Mouse (Mus musculus): Measurements from ENCODE around the gene Itih1. TPM values are rescaled to one million over a fixed set of nuclear protein-coding genes. Genes with fewer than 3 reads are reported as not detected.

The Itih1 gene
- polyA plus RNA-seq, 1 experiment from 2014 or later: not detected

GRCm38 (mm10) chr14:30902628-30903027 is 40.5 kb downstream of the Itih1 start:
- H3K27ac ChIP-seq: no peak overlapping the region
- H3K9ac ChIP-seq: no peak overlapping the region
- no peaks in the 10 kb centered on the region for H3K9me3 ChIP-seq (replicated peaks)
- H3K4me1 ChIP-seq: no peaks in the 10 kb centered on the region
- no peaks in the 10 kb centered on the region for H3K27me3 ChIP-seq
- H3K4me3 ChIP-seq: no peak overlapping the region
- 94% methylated on average over 5 of the region's 5 CpGs for WGBS
- no peak overlapping the region for H3K4me2 ChIP-seq
- no peak for ATAC-seq
- H3K36me3 ChIP-seq (ENCODE audit: poor library complexity, severe bottlenecking): no peaks in the 10 kb centered on the region

GRCm38 (mm10) chr14:30899972-30900371 is 43.1 kb downstream of the Itih1 start:
- ATAC-seq: no peak
- H3K36me3 ChIP-seq (ENCODE audit: poor library complexity, severe bottlenecking): no peaks in the 10 kb centered on the region
- no peaks in the 10 kb centered on the region for H3K4me1 ChIP-seq
- H3K27me3 ChIP-seq: no peaks in the 10 kb centered on the region
- no peak overlapping the region for H3K4me3 ChIP-seq
- no peak overlapping the region for H3K27ac ChIP-seq
- no peaks in the 10 kb centered on the region for H3K9me3 ChIP-seq (replicated peaks)
- WGBS: 11% methylated on average over 3 of the region's 3 CpGs
- no peak overlapping the region for H3K9ac ChIP-seq
- no peak overlapping the region for H3K4me2 ChIP-seq

GRCm38 (mm10) chr14:30888271-30888732 is 54.8 kb downstream of the Itih1 start:
- H3K4me1 ChIP-seq: no peaks in the 10 kb centered on the region
- no peak overlapping the region for H3K9ac ChIP-seq
- H3K27me3 ChIP-seq: no peaks in the 10 kb centered on the region
- no peaks in the 10 kb centered on the region for H3K36me3 ChIP-seq (ENCODE audit: poor library complexity, severe bottlenecking)
- no peak overlapping the region for H3K4me2 ChIP-seq
- ATAC-seq: no peak
- no peaks in the 10 kb centered on the region for H3K9me3 ChIP-seq (replicated peaks)
- WGBS: 19% methylated on average over 9 of the region's 9 CpGs
- no peak overlapping the region for H3K27ac ChIP-seq
- no peak overlapping the region for H3K4me3 ChIP-seq

GRCm38 (mm10) chr14:30886204-30886603 is 56.9 kb downstream of the Itih1 start, which contains the start of gene Itih4:
Itih4 (plus strand) TSS chr14:30886476.
- H3K27me3 ChIP-seq: no peaks in the 10 kb centered on the region
- no peaks in the 10 kb centered on the region for H3K36me3 ChIP-seq (ENCODE audit: poor library complexity, severe bottlenecking)
- H3K4me3 ChIP-seq: no peak within 1 kb of the TSS
- H3K9ac ChIP-seq: no peak within 1 kb of the TSS
- H3K27ac ChIP-seq: no peak within 1 kb of the TSS
- no peaks in the 10 kb centered on the region for H3K4me1 ChIP-seq
- 93% methylated on average over 3 of the region's 3 CpGs for WGBS
- no peak for ATAC-seq
- H3K4me2 ChIP-seq: no peak within 1 kb of the TSS
- H3K9me3 ChIP-seq (replicated peaks): no peaks in the 10 kb centered on the region

- Histone ChIP-seq H3K9ac (no peak overlapping the region), H3K27me3 (no peaks in the 10 kb centered on the region), H3K27ac (no peak overlapping the region), H3K36me3 (ENCODE audit: poor library complexity, severe bottlenecking) (no peaks in the 10 kb centered on the region), H3K4me1 (no peaks in the 10 kb centered on the region), H3K4me2 (no peak overlapping the region), H3K9me3 (replicated peaks) (no peaks in the 10 kb centered on the region), H3K4me3 (no peak overlapping the region)
- WGBS: 24% methylated on average over 3 of the region's 3 CpGs
- no peak for ATAC-seq
These were observed 57.8 kb downstream of the Itih1 start for GRCm38 (mm10) chr14:30885298-30885697.

- H3K4me1 ChIP-seq: peaks cover 2% of the 10 kb centered on the region; the same call in 1 of the 2 replicates
- H3K27ac ChIP-seq: no peak overlapping the region
- H3K4me3 ChIP-seq: no peak overlapping the region
- no peaks in the 10 kb centered on the region for H3K27me3 ChIP-seq
- no peaks in the 10 kb centered on the region for H3K9me3 ChIP-seq (replicated peaks)
- no peak for ATAC-seq
- H3K36me3 ChIP-seq (ENCODE audit: poor library complexity, severe bottlenecking): peaks cover 4% of the 10 kb centered on the region; the same call in 1 of the 2 replicates
- H3K4me2 ChIP-seq: no peak overlapping the region
- H3K9ac ChIP-seq: no peak overlapping the region
- 89% methylated on average over 3 of the region's 3 CpGs for WGBS
These were observed 61.4 kb downstream of the Itih1 start for GRCm38 (mm10) chr14:30881718-30882108.

GRCm38 (mm10) chr14:30880811-30881717 is 62.0 kb downstream of the Itih1 start:
- ATAC-seq: no peak
- WGBS: 86% methylated on average over 17 of the region's 17 CpGs
- no peak overlapping the region for H3K4me3 ChIP-seq
- no peak overlapping the region for H3K9ac ChIP-seq
- peaks cover 2% of the 10 kb centered on the region; the same call in 1 of the 2 replicates for H3K4me1 ChIP-seq
- H3K27ac ChIP-seq: no peak overlapping the region
- no peaks in the 10 kb centered on the region for H3K27me3 ChIP-seq
- H3K4me2 ChIP-seq: no peak overlapping the region
- H3K36me3 ChIP-seq (ENCODE audit: poor library complexity, severe bottlenecking): peaks cover 4% of the 10 kb centered on the region; the same call in 1 of the 2 replicates
- H3K9me3 ChIP-seq (replicated peaks): no peaks in the 10 kb centered on the region

- H3K4me2 ChIP-seq: no peak overlapping the region
- H3K9me3 ChIP-seq (replicated peaks): no peaks in the 10 kb centered on the region
- peaks cover 10% of the 10 kb centered on the region for H3K36me3 ChIP-seq (ENCODE audit: poor library complexity, severe bottlenecking)
- H3K4me3 ChIP-seq: no peak overlapping the region
- WGBS: 80% methylated on average over 8 of the region's 8 CpGs
- H3K4me1 ChIP-seq: peaks cover 2% of the 10 kb centered on the region; the same call in 1 of the 2 replicates
- H3K27ac ChIP-seq: no peak overlapping the region
- no peak overlapping the region for H3K9ac ChIP-seq
- no peak for ATAC-seq
- no peaks in the 10 kb centered on the region for H3K27me3 ChIP-seq
These were observed 62.8 kb downstream of the Itih1 start for GRCm38 (mm10) chr14:30880251-30880650.

- no peak overlapping the region for H3K4me3 ChIP-seq
- peaks cover 11% of the 10 kb centered on the region for H3K36me3 ChIP-seq (ENCODE audit: poor library complexity, severe bottlenecking)
- no peak for ATAC-seq
- no peaks in the 10 kb centered on the region for H3K27me3 ChIP-seq
- H3K9me3 ChIP-seq (replicated peaks): no peaks in the 10 kb centered on the region
- H3K4me1 ChIP-seq: peaks cover 2% of the 10 kb centered on the region; the same call in 1 of the 2 replicates
- no peak overlapping the region for H3K4me2 ChIP-seq
- no peak overlapping the region for H3K9ac ChIP-seq
- 71% methylated on average over 9 of the region's 9 CpGs for WGBS
- H3K27ac ChIP-seq: no peak overlapping the region
These were observed 63.3 kb downstream of the Itih1 start for GRCm38 (mm10) chr14:30879794-30880193.

Other genes starting within 250 kb of the Itih1 start
- 23.5 and 25.8 TPM in 2 replicates for gene Sfmbt1, start 228.4 kb downstream of the Itih1 start, polyA plus RNA-seq (2015; fragmentation: Nextera tagmentation; extraction: Ambion mirVana)
- 13.2 and 15.6 TPM in 2 replicates for gene Tmem110, start 117.7 kb downstream of the Itih1 start, polyA plus RNA-seq (2015; fragmentation: Nextera tagmentation; extraction: Ambion mirVana)
- gene Mustn1, start 64.1 kb downstream of the Itih1 start, polyA plus RNA-seq (2015; fragmentation: Nextera tagmentation; extraction: Ambion mirVana): 0.44 and 0.47 TPM in 2 replicates
- gene Itih4, start 56.8 kb downstream of the Itih1 start, polyA plus RNA-seq (2015; fragmentation: Nextera tagmentation; extraction: Ambion mirVana): 0.16 TPM in 1 of 2 replicates, not detected in the other
- 0.18 and 0.35 TPM in 2 replicates for gene Itih3, start 19.5 kb downstream of the Itih1 start, polyA plus RNA-seq (2015; fragmentation: Nextera tagmentation; extraction: Ambion mirVana)
- gene Nek4, start 8.1 kb upstream of the Itih1 start, polyA plus RNA-seq (2015; fragmentation: Nextera tagmentation; extraction: Ambion mirVana): 17.8 and 20.8 TPM in 2 replicates
- 56.4 and 63.1 TPM in 2 replicates for gene Glt8d1, start 58.1 kb upstream of the Itih1 start, polyA plus RNA-seq (2015; fragmentation: Nextera tagmentation; extraction: Ambion mirVana)
- 294 and 323 TPM in 2 replicates for gene Spcs1, start 58.4 kb upstream of the Itih1 start, polyA plus RNA-seq (2015; fragmentation: Nextera tagmentation; extraction: Ambion mirVana)
- 166 and 170 TPM in 2 replicates for gene Pbrm1, start 75.8 kb upstream of the Itih1 start, polyA plus RNA-seq (2015; fragmentation: Nextera tagmentation; extraction: Ambion mirVana)
- gene Gnl3, start 75.9 kb upstream of the Itih1 start, polyA plus RNA-seq (2015; fragmentation: Nextera tagmentation; extraction: Ambion mirVana): 76.7 and 80.8 TPM in 2 replicates
- 76.6 and 82.2 TPM in 2 replicates for gene Smim4, start 185.7 kb upstream of the Itih1 start, polyA plus RNA-seq (2015; fragmentation: Nextera tagmentation; extraction: Ambion mirVana)
- 306 and 325 TPM in 2 replicates for gene Nt5dc2, start 187.8 kb upstream of the Itih1 start, polyA plus RNA-seq (2015; fragmentation: Nextera tagmentation; extraction: Ambion mirVana)
- 13.5 and 16.3 TPM in 2 replicates for gene Stab1, start 225.4 kb upstream of the Itih1 start, polyA plus RNA-seq (2015; fragmentation: Nextera tagmentation; extraction: Ambion mirVana)

Data from forebrain, embryonic 13.5 days (tissue).